Mouse (Mus musculus): ENCODE data around the gene Zcchc7.
A peak's percentile ranks its signal among the peaks of the same experiment; 100 is the strongest.
"Not testable (repeated sequence)": the region's sequence is repeated elsewhere in the genome, so short reads cannot be mapped to it uniquely, and the experiment has no call there.

Zcchc7 gene

DNA sequence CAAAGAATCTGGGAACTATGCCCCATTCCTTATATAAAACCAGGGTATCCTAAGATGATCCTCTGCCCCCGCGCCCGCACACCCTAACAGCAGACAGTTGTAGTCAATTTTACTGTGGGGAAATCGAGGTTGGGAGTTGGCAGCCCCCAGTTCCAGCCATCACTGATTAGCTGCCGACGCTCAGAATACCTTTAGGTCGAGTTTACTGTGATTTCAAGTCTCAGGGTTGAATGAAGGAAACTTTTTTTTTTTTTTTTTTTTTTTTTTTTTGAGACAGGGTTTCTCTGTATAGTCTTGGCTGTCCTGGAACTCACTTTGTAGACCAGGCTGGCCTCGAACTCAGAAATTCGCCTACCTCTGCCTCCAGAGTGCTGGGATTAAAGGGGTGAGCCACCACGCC is 1.5 kb downstream of the Zcchc7 start:
- not testable (repeated sequence) for DNase-seq (ENCODE audit: low spot score)

DNA sequence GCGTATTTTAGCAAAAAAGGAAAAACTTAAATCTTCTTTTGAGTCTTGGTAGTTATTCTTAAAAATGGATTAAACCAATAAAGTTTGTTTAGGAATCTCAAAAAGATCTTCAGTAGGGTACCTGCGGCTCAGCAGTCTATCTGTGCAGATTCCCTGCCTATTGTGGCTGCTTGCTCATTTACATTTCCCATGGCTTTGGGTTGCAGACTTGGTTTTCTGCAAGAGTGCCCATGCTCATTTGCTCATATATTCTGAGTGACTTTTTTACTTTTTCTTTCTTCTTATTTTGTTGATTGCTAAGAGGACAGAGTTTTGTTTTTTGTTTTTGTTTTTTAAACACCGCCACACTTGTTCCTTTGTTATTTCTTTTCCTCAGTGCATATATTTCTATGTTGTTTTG is 19.2 kb downstream of the Zcchc7 start:
- no peak for DNase-seq (ENCODE audit: low spot score)

- no peak for DNase-seq (ENCODE audit: low spot score)
Measured at GRCm38 (mm10) chr4:44776651-44777050, 21.0 kb downstream of the Zcchc7 start.

DNA sequence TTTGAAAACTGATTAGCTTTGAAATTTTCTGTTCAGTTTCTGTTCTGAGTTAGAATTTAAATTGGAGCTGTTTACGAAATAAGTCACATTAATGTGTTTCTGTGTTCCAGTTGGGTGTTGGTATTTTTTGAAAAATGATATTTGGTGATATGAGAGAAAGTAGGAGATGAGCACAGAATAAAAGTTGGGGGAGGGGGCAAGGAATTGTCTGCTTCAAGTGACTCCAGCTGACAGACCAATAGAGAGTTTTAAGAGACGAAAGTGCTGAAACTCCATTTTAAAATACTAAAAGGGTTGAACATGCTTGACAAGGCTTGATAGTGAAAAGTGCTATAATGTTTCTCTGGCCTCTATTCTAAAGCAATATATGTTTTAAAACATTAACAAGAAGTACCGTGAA is 21.4 kb downstream of the Zcchc7 start:
- no peak for DNase-seq (ENCODE audit: low spot score)

- no peak for DNase-seq (ENCODE audit: low spot score)
Measured at GRCm38 (mm10) chr4:44777711-44778110, 22.0 kb downstream of the Zcchc7 start.

DNA sequence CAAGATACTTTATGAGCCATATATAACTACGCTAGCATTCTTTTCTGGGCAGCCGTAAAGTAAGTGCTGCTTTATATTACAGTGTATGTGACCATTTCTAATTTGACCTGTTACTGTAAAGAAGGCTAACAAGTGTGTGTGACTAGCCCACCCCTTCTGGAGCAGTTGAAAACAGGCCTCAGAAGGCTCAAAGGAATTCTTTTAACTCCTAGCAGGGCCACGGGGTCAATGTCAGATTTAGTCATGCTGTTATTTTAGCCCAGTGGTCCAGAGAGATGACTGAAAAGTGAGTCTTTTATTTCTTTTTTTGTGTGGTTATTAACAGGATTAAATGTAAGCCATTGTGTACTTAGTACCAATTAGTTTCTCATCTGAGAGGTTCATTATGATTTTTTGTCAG is 22.6 kb downstream of the Zcchc7 start:
- DNase-seq (ENCODE audit: low spot score), result no peak

- DNase-seq (ENCODE audit: low spot score), result no peak
Measured at GRCm38 (mm10) chr4:44780462-44781157, 24.9 kb downstream of the Zcchc7 start.

- DNase-seq (ENCODE audit: low spot score), result no peak
Measured at GRCm38 (mm10) chr4:44781494-44781893, 25.8 kb downstream of the Zcchc7 start.

DNA sequence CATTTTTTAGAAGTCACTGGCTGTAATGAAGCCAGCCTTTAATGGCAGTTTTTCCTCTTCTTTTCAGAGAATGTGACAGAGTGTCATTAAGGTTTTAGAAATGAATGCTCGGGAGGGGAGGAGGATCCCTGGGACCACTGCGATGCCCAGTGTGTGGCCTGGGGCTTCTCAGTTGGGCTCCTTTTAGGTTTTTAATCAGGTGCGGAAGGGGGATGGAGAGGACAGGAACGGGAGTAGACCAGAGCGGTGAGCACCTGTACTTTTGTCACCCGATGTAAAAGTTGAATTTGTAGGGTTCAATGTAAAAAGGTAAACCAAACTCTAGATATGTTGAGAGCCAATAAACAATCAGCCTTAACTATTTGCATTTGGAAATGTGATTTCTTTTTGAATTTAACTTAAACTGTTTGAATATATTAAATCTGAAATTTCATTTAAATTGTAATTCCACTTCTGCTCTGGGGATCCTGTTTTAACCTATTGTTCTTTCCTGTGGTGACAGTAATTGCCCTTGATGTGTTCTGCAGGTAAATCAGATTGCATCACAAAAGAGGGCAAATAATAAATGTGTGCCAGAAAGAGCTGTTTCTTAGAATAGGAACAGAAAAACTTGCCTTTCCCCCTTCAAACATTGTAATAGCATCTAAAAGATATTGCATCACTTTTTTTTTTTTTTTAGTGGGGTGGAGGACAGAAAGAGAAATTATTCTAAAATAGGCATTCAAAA is 28.1 kb downstream of the Zcchc7 start:
- DNase-seq (ENCODE audit: low spot score), result no peak

DNA sequence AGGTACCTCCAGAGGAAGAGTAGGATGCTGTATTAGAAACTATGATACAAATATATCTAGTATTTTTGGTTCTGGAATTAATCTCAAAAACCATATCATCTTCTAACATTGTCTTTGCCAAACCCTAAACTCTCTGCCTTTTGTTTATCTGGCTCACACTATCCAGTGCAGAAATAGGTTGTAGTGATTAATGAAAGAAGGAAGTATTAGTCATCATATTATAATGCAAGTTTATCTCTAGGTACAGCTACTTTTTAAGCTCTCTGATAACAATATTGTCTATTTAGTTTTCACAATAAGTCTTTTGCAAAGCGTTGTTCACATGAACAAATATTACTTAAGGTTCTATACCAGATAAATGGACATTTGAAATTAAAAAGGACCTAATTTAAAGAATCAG is 57.2 kb downstream of the Zcchc7 start:
- DNase-seq (ENCODE audit: low spot score), result no peak

DNA sequence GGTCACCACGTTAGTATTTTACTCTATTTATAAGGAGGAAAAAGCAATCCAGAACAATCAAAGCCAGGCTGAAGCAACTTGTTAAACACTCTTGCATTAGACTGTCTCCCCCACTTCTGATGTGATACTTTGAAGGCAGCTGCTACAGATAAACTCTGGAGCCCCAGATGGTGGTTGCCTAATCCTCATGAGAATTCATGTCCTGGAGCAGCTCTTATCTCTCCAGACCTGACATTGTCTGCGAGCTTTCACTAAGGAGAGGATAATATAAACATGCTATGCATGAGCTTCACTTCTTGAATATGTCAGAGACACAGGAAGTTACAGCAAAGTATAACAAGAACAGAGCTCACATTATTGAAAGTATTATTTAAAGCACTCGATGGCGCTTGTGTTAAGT is 58.1 kb downstream of the Zcchc7 start:
- DNase-seq (ENCODE audit: low spot score), result no peak

DNA sequence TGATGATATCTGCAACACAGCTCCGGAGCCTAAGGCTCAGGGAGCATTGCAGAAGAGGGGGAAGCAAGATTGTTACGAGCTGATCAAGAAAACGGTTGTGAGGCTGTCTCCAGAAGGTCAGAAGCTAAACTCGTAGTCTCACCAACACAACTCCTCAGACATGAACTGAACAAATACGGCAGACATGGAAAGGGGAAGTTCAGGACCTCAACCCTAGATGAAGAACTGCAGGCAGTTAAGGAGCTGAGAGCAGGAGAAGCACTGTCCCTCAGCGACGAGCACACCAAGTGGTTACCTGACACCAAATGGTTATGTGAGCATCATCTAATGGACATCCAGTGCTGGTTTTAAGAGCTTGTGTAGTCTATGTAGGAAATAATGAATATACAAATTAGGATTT is 60.9 kb downstream of the Zcchc7 start:
- DNase-seq (ENCODE audit: low spot score), result no peak

DNA sequence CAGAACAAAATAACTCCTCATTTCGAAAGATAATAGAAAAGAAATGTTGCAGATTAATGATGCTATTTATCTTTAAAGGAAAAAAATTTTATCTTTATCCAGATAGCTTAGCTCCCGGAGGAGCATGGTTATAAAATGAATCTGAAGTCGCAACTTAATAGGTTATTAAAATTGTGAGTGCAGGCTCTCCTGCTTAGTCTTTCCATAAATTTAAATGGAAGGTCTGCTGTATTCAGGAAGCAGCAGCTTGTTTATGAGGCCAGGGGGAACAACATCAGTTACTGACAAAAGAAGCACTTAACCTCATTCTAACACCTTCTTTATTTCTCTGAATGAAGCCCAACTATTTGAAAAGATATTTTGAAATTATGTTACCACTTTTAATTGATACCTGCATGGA is 74.9 kb downstream of the Zcchc7 start:
- no peak for DNase-seq (ENCODE audit: low spot score)

DNA sequence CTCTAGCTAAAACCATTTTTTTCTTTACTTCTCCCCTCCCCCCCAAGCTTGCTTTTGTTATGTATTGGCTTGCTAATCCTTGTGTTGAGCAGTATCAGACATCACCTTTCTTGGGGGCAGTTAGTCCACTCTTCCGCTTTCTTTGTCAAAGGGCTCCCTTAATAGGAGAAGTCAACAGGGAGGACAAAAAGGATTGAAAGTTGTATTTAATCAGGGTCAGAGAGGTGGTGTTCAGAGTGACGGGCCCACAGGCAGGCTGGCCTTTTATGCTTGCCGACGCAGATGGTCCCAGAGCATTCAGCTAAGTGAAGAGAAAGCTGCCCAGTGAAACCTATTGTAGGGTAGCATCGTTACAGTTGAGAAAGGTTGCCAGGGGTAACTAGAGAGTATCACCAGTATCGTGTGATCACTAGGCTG is 96.2 kb downstream of the Zcchc7 start:
- DNase-seq (ENCODE audit: low spot score), result no peak

- no peak for DNase-seq (ENCODE audit: low spot score)
Measured at GRCm38 (mm10) chr4:44871591-44871990, 115.9 kb downstream of the Zcchc7 start.

GRCm38 (mm10) chr4:44872048-44872447 is 116.4 kb downstream of the Zcchc7 start:
- no peak for DNase-seq (ENCODE audit: low spot score)

GRCm38 (mm10) chr4:44880065-44880623 is 124.5 kb downstream of the Zcchc7 start:
- no peak for DNase-seq (ENCODE audit: low spot score)

DNA sequence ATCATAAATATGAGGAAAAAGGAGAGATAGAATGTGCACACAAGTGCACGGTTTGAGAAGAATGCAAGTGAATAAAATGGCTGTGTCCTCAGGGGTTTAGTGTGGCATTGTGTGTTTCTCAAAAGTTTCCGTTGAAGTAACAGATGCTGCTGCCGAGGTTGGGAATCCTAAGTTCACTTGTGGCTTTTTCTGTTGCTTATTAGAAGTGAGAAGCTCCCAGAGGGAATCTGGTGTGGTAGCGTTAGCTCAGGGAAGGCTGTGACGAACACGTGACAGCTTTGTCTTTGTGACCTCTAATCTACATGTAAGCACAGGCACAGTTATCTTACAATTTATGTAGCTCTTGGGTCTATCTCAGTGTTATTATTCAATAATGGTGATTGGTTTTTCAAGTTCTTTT is 130.5 kb downstream of the Zcchc7 start:
- no peak for DNase-seq (ENCODE audit: low spot score)

DNA sequence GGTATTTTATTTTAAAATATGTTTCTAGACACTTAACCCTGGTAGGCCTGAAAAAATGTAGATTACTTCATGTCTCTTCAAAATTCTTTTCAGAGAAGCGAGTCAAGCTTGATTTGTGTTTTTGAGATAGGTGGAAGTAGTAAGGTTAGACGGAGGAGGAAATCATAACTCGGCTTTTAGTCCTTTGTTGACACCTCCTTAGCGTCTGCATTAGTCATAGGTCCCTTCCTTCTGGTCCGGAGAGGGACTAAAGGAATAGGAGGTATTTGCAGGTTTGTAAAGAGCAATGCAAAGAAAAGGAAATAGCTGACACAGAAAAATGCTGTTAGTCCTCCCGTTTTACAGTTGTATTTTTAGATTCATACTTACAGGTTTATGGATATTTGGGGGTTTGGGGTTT is 135.7 kb downstream of the Zcchc7 start:
- no peak for DNase-seq (ENCODE audit: low spot score)

DNA sequence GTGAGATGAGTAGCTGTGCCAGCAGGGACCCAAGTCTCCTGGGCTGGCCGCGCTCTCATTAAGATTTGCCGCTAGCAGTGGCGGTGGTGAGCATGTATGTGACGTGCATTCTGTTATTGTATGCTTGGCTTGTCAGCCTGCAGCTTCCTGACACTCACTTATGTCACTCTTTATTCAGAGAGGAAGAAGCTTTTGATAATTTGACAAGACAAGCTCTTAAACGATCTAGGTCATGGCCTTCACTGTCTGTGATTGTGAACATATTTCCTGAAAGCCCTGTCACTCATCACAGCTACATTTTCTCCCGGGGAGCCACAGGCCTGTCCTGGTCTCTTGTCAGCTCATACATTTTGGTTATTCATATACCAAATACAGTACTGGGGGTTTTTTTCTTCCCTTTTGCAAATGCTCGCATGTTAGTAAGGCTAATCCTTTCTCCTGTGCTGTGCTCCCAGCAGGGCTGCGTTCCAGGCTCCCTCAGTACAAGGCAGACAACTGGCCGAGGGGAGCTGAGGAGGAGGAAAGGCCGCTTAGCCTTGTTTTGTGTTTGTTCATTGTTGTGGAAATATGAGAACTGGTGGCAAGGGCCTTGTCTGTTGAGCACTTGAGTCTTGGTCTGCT is 150.1 kb downstream of the Zcchc7 start:
- DNase-seq (ENCODE audit: low spot score), result peak; percentile 4

- DNase-seq (ENCODE audit: low spot score), result no peak
Measured at GRCm38 (mm10) chr4:44906399-44906798, 150.7 kb downstream of the Zcchc7 start.

GRCm38 (mm10) chr4:44910065-44910464 is 154.4 kb downstream of the Zcchc7 start:
- DNase-seq (ENCODE audit: low spot score), result no peak

GRCm38 (mm10) chr4:44910857-44911256 is 155.2 kb downstream of the Zcchc7 start:
- DNase-seq (ENCODE audit: low spot score), result no peak

Measured in T-cell, adult 2 months (primary cell).